Mouse (Mus musculus) heart, embryonic 14.5 days (tissue): ENCODE measurements around the gene Cgref1. TPM values are rescaled to one million over a fixed set of nuclear protein-coding genes. Genes with fewer than 3 reads are reported as not detected.

Source experiments
- ATAC-seq: fragments of 200-750 bp; cut with Nextera tagmentation; 2 replicates; pipeline ENCODE4 v1.8.0; 2017; ENCODE audit warnings: low read depth, moderate TSS enrichment; ENCODE audit not compliant: insufficient number of reproducible peaks, insufficient read depth, low FRiP score
- H3K27ac ChIP-seq, 2 experiments: fragments of 200-500 bp in 1 of 2; fragments of 300-500 bp in 1 of 2; sonication (generic) in 1 of 2; replicated peaks in 1 of 2; 2 replicates each; pipeline ENCODE4 v1.5.1; 2012 to 2014; ENCODE audit warnings: low read depth in 2 of 2, low read length in 2 of 2, control low read depth in 1 of 2, mild to moderate bottlenecking in 1 of 2, mixed read lengths in 1 of 2; ENCODE audit not compliant: control insufficient read depth in 1 of 2, insufficient read depth in 1 of 2
- H3K27me3 ChIP-seq: fragments of 300-500 bp; sonication (generic); 2 replicates; pipeline ENCODE4 v1.6.1; 2014; ENCODE audit warnings: mild to moderate bottlenecking, low read length, control low read depth; ENCODE audit not compliant: control insufficient read depth, insufficient read depth
- H3K36me3 ChIP-seq: fragments of 300-500 bp; sonication (generic); 2 replicates; pipeline ENCODE4 v1.6.1; 2014; ENCODE audit warnings: mild to moderate bottlenecking, control low read depth, low read length, mixed read lengths; ENCODE audit not compliant: control insufficient read depth, insufficient read depth
- H3K4me1 ChIP-seq, 2 experiments: fragments of 200-500 bp in 1 of 2; fragments of 300-500 bp in 1 of 2; sonication (generic) in 1 of 2; 2 replicates each; pipeline ENCODE4 v1.6.1; 2012 to 2014; ENCODE audit warnings: low read length in 2 of 2, control low read depth in 1 of 2, mixed read lengths in 1 of 2; ENCODE audit not compliant: control insufficient read depth in 2 of 2, insufficient read depth in 2 of 2
- H3K4me2 ChIP-seq: fragments of 300-500 bp; sonication (generic); 2 replicates; pipeline ENCODE4 v1.6.1; 2014; ENCODE audit warnings: mild to moderate bottlenecking, low read length
- H3K4me3 ChIP-seq, 2 experiments: fragments of 200-500 bp in 1 of 2; fragments of 300-500 bp in 1 of 2; sonication (generic) in 1 of 2; 2 replicates each; pipeline ENCODE4 v1.5.1; 2012 to 2014; ENCODE audit warnings: low read length in 2 of 2, mild to moderate bottlenecking in 2 of 2, control low read depth in 1 of 2, low read depth in 1 of 2, moderate library complexity in 1 of 2; ENCODE audit not compliant: control insufficient read depth in 1 of 2, insufficient read depth in 1 of 2
- H3K9ac ChIP-seq: fragments of 300-500 bp; sonication (generic); 2 replicates; pipeline ENCODE4 v1.6.1; 2014; ENCODE audit warnings: mild to moderate bottlenecking, low read length
- H3K9me3 ChIP-seq: fragments of 300-500 bp; sonication (generic); 2 replicates; pipeline ENCODE4 v1.6.1; 2016; ENCODE audit warnings: low read length, control low read depth; ENCODE audit not compliant: control insufficient read depth
- WGBS: fragments of 180-500 bp; shearing (Covaris S2); extraction: QIAGEN DNeasy Blood & Tissue Kit; methylation state at CpG from one replicate; pipeline ENCODE4 v1.1.7; 2014; 5-methylcytosine and 5-hydroxymethylcytosine counted together
- polyA plus RNA-seq: library from polyadenylated mRNA; unstranded; fragments of >200 nt; fragmentation: Nextera tagmentation; extraction: Ambion mirVana; gene quantifications from 2 replicates; pipeline ENCODE4 v1.2.1, GENCODE M21; 2014

The Cgref1 gene
- polyA plus RNA-seq, 1 experiment from 2014 or later = 3.8 TPM

GRCm38 (mm10) chr5:30909863-30910262 is 35.5 kb downstream of the Cgref1 start:
- Histone ChIP-seq H3K9me3 (no peaks in the 10 kb centered on the region), H3K27ac (peak overlapping the region; percentile 95), H3K36me3 (peaks cover 13% of the 10 kb centered on the region), H3K4me1 (peaks cover 47 to 59% of the 10 kb centered on the region in 2 experiments), H3K9ac (no peak overlapping the region), H3K27me3 (no peaks in the 10 kb centered on the region), H3K4me3 (no peak overlapping the region), H3K4me2 (no peak overlapping the region)
- no peak for ATAC-seq
- 80% methylated on average over 7 of the region's 7 CpGs for WGBS

GRCm38 (mm10) chr5:30909300-30909659 is 36.1 kb downstream of the Cgref1 start:
- H3K4me1 ChIP-seq = peaks cover 45 to 59% of the 10 kb centered on the region in 2 experiments
- H3K4me3 ChIP-seq = no peak overlapping the region
- H3K27ac ChIP-seq = peak overlapping the region; percentile 95
- WGBS = 18% methylated on average over 7 of the region's 7 CpGs
- no peak for ATAC-seq
- H3K36me3 ChIP-seq = peaks cover 19% of the 10 kb centered on the region
- peak overlapping the region; percentile 74 for H3K4me2 ChIP-seq
- peak overlapping the region; percentile 81 for H3K9ac ChIP-seq
- H3K27me3 ChIP-seq = no peaks in the 10 kb centered on the region
- H3K9me3 ChIP-seq = no peaks in the 10 kb centered on the region

GRCm38 (mm10) chr5:30908426-30909299 is 36.7 kb downstream of the Cgref1 start:
- Histone ChIP-seq H3K9ac (peak overlapping the region; percentile 81), H3K27me3 (no peaks in the 10 kb centered on the region), H3K4me3 (peak overlapping the region; percentile 69 to 77), H3K9me3 (no peaks in the 10 kb centered on the region), H3K4me2 (peak overlapping the region; percentile 74), H3K27ac (peak overlapping the region; percentile 95), H3K4me1 (peaks cover 40 to 54% of the 10 kb centered on the region in 2 experiments), H3K36me3 (peaks cover 25% of the 10 kb centered on the region)
- 19% methylated on average over 13 of the region's 13 CpGs for WGBS
- peak; percentile 57 for ATAC-seq

- Histone ChIP-seq H3K27ac (peak within 1 kb of the TSS; percentile 95), H3K36me3 (peaks cover 36% of the 10 kb centered on the region), H3K27me3 (no peaks in the 10 kb centered on the region), H3K4me3 (peak within 1 kb of the TSS; percentile 69 to 77), H3K9ac (peak within 1 kb of the TSS; percentile 86), H3K4me1 (peaks cover 32 to 44% of the 10 kb centered on the region in 2 experiments), H3K9me3 (no peaks in the 10 kb centered on the region), H3K4me2 (peak within 1 kb of the TSS; percentile 74)
- WGBS = under 1% methylated on average over 51 of the region's 58 CpGs
- peak; percentile 88 for ATAC-seq
Observed at GRCm38 (mm10) chr5:30907413-30908059, 37.9 kb downstream of the Cgref1 start, which contains the start of gene Ost4. TSS of gene Ost4 (minus strand) at chr5:30907788.

GRCm38 (mm10) chr5:30901860-30902259 is 43.5 kb downstream of the Cgref1 start:
- H3K9me3 ChIP-seq = no peaks in the 10 kb centered on the region
- no peak overlapping the region for H3K9ac ChIP-seq
- no peaks in the 10 kb centered on the region for H3K27me3 ChIP-seq
- ATAC-seq = no peak
- H3K4me2 ChIP-seq = no peak overlapping the region
- peaks cover 2 to 3% of the 10 kb centered on the region in 2 experiments; a peak in 3 of 4 replicates for H3K4me1 ChIP-seq
- no peak overlapping the region for H3K27ac ChIP-seq
- WGBS = 93% methylated on average over 5 of the region's 5 CpGs
- H3K4me3 ChIP-seq = no peak overlapping the region
- H3K36me3 ChIP-seq = peaks cover 76% of the 10 kb centered on the region

GRCm38 (mm10) chr5:30890375-30890774 is 55.0 kb downstream of the Cgref1 start:
- H3K4me2 ChIP-seq = peak overlapping the region; percentile 78
- peaks cover 8 to 13% of the 10 kb centered on the region in 2 experiments for H3K4me1 ChIP-seq
- peaks cover 50% of the 10 kb centered on the region for H3K36me3 ChIP-seq
- H3K9me3 ChIP-seq = no peaks in the 10 kb centered on the region
- H3K4me3 ChIP-seq = no peak overlapping the region
- 0 out of 2 replicates have a peak overlapping the region, but pooled peaks have one; percentile 86 for H3K9ac ChIP-seq
- ATAC-seq = no peak
- H3K27me3 ChIP-seq = no peaks in the 10 kb centered on the region
- peak overlapping the region in 1 of 2 experiments; percentile 96; a peak in 1 of 4 replicates for H3K27ac ChIP-seq
- 80% methylated on average over 7 of the region's 7 CpGs for WGBS

- peaks cover 39% of the 10 kb centered on the region for H3K36me3 ChIP-seq
- peak overlapping the region; percentile 86 for H3K9ac ChIP-seq
- no peaks in the 10 kb centered on the region for H3K9me3 ChIP-seq
- WGBS = 2% methylated on average over 30 of the region's 42 CpGs
- ATAC-seq = peak; percentile 42
- H3K27ac ChIP-seq = peak overlapping the region; percentile 89 to 96
- no peaks in the 10 kb centered on the region for H3K27me3 ChIP-seq
- H3K4me3 ChIP-seq = peak overlapping the region; percentile 82 to 88
- peaks cover 8 to 13% of the 10 kb centered on the region in 2 experiments for H3K4me1 ChIP-seq
- H3K4me2 ChIP-seq = peak overlapping the region; percentile 78
Observed at GRCm38 (mm10) chr5:30889088-30889754, 56.2 kb downstream of the Cgref1 start.
